Mouse (Mus musculus): ENCODE measurements around the gene Agrn. TPM values are rescaled to one million over a fixed set of nuclear protein-coding genes. Genes with fewer than 3 reads are reported as not detected.

The Agrn gene
- total RNA-seq, 2 experiments from 2014 or later, result 1.1 to 2.1 TPM

DNA sequence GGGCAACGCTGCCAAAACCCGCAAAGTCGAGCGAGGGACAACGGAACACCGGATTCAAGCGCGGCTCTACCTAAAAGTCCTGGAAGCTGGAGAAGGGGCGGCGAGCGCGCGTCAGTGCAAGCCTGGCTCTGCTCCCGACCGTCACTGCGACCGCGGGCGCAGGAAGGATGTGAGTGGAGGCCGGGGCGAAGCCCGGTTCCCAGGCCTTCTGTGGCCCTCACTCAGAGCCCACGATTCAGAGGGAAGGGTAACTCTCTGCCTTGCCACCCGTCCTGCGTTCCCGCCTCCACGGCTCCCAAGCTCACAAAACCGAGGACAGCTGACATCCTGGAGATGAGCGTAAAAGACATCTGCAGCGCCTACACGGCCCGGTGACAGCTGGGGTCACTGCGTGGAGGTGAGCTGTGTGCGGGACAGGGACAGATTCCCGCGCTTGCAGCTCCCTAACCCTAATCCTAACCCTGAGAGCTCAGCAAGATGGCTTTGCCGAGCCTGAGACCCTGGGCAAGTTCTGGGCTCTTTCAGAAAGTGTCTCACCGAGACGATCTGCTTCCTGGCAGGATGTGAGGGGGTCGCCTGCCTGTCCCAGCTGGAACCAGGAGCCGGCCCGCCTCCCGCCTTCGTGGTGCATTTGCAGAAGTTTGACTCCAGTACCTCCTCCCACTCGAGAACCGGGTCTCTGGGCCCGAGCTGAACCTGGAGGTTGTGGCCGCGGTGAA lies 6.3 kb upstream of the Agrn start:
- peak; percentile 50 for ATAC-seq (replicated peaks; ENCODE audit: poor library complexity, severe bottlenecking)

- ATAC-seq (replicated peaks; ENCODE audit: poor library complexity, severe bottlenecking), result peak; percentile 75
Observed at GRCm38 (mm10) chr4:156203001-156203412, 5.7 kb upstream of the Agrn start, which contains the start of gene AW011738. AW011738 (plus strand) TSS chr4:156203304.

GRCm38 (mm10) chr4:156202462-156202893 lies 5.2 kb upstream of the Agrn start:
- no peak for ATAC-seq (replicated peaks; ENCODE audit: poor library complexity, severe bottlenecking)

GRCm38 (mm10) chr4:156200623-156201475 lies 3.6 kb upstream of the Agrn start, which contains the start of gene Isg15:
Isg15 (minus strand) TSS chr4:156200818.
- 0 out of 2 replicates have a peak, but pooled peaks have one; percentile 9 for ATAC-seq (replicated peaks; ENCODE audit: poor library complexity, severe bottlenecking)

- peak; percentile 86 for ATAC-seq (replicated peaks; ENCODE audit: poor library complexity, severe bottlenecking)
Observed at GRCm38 (mm10) chr4:156197829-156198205, 529 bp upstream of the Agrn start.

DNA sequence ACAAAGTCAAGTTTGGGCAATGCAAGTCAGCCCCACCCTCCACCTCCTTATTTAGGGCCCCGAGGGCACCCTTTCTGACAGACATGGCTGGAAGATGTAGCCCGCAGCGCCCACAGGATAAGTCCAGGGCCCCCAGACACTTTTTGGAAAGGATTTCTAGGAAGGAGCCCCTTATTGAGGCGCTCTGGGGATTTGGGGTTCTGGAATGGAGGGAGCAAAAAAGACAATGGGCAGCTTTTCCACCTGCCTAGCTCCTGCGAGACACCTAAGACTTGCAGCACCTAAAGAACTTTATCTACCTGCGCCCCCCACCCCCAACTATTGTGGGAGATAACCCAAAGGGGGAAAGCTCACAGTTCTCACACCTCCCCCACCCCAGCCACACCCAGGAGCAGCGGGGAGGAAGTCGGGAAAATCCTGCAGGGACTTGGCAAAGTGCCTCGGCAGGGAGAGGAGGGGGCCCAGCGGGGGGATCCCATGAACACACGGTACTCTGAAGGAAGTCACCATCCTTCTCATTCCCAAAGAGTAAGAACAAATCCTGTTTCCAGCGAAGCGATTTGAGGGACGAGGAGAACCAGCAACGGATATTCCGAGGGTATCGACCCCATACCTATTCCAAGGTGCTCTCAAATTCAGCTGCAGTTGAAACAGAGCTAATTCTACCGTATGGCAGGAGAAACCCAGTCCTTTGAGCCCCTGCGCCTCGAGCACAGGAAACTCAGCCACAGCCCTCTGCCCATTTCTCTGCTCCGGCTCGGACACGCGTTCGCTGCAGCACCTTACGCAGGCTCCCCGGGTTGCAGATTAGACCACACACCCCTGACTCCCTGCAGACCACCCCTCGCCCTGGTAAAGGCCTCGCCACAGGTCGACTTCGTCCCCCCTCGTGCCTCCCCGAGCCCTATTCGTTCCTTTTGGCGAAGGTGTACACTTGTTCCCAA lies 1.1 kb downstream of the Agrn start:
- no peak for ATAC-seq (replicated peaks; ENCODE audit: poor library complexity, severe bottlenecking)

- no peak for ATAC-seq (replicated peaks; ENCODE audit: poor library complexity, severe bottlenecking)
Observed at GRCm38 (mm10) chr4:156194346-156194745, 2.9 kb downstream of the Agrn start.

DNA sequence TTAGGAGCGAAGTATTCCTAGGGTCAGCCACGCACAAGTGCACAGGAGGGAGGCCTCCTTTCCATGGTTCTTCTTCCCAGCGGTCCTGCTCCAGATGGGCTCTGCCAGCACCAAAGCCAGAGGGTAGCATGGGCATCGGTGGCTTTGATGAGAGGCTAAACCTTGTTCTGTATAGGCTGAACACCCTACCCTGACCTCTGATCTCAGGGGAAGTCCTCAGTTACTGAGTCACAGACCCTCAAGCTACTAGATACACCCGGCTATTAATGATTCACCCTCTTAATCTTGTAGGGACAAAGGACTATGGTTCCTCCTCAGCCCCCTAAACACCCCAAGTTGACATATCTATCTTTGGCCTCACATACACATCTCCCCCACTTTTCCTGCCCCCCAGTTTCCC lies 3.4 kb downstream of the Agrn start:
- ATAC-seq (replicated peaks; ENCODE audit: poor library complexity, severe bottlenecking), result no peak

GRCm38 (mm10) chr4:156193200-156193590 lies 4.1 kb downstream of the Agrn start:
- no peak for ATAC-seq (replicated peaks; ENCODE audit: poor library complexity, severe bottlenecking)

- no peak for ATAC-seq (replicated peaks; ENCODE audit: poor library complexity, severe bottlenecking)
Observed at GRCm38 (mm10) chr4:156192421-156193199, 4.7 kb downstream of the Agrn start.

DNA sequence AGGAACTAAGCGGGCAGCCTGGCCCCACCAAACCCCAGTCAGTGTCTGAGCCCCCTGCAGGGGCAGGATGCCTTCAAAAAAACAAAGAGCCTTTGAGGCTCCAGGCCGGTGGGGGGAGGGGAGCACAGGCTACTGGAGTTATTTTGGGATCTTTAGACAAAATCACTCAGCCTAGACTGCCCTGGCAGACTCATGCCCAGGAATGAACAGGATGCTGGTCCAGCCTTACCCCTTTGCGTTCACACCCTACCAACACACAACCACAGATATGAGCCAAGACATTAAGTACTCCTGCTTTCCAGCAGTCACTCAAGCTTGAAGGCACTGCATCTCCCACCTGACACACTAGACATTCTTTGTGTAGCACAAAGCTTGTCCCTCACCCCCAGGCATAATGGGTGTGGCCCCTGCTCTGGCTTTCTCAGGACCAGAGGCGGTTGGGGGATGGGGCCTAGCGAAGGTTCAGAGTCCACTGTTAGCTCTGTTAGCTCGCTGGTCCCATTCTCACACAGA lies 8.4 kb downstream of the Agrn start:
- peak; percentile 7 for ATAC-seq (replicated peaks; ENCODE audit: poor library complexity, severe bottlenecking)

- ATAC-seq (replicated peaks; ENCODE audit: poor library complexity, severe bottlenecking), result peak; percentile 81
Observed at GRCm38 (mm10) chr4:156188162-156188810, 9.0 kb downstream of the Agrn start.

GRCm38 (mm10) chr4:156185950-156186850 lies 11.1 kb downstream of the Agrn start:
- ATAC-seq (replicated peaks; ENCODE audit: poor library complexity, severe bottlenecking), result no peak

DNA sequence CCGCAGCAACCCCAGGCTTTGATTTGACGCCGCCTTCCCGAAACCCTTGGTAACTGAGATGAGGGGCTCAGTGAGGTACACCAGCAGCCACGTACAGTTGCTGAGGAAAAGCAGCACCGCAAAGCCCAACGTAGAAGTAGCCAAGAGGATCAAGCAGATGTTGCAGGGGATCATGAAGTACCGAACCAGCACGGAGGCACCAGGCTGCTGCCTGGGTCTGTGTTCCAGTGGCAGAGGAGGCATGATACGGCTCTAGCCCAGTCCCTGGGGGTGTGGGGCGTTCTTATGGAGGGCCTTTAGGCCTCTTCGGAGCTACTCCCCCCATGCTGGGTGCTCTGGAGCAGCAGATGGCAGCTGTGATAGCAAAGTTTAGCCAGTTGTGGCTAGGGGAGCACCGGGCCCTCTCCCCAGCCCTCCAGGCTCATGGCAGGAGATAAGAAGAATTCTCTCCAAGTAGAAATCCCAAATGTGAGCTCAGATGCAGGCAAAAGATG lies 11.8 kb downstream of the Agrn start:
- ATAC-seq (replicated peaks; ENCODE audit: poor library complexity, severe bottlenecking), result no peak

DNA sequence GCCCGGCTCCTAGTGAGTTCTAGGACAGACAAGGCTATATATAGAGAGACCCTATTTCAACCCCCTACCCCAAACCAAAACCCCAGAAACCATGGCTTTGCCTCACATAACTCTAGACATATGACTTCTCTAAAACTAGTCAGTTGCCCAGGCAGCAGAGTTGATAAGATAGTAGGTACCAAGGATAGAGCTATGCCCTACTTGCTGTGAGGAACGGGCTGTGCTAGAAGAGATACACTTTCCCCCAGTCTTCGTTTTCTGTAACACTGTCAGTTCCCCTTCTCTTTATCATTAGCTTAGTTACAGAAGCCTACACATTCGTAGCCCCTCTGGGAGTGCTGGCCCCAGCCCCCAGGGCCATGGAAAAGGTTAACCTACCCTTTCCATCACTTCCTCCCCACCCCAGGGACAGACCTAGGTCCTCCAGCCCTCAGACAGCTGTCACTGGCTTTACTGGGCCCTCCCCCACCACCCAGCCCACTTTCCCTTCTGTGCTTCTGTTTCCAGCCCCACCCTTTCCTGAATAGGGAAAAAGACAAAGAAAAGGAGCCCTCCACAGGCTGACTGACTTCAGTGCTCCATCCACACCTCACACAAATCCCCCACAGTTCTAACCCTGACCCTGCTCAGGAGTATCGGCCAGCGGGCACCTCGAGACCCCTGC lies 12.9 kb downstream of the Agrn start:
- no peak for ATAC-seq (replicated peaks; ENCODE audit: poor library complexity, severe bottlenecking)

DNA sequence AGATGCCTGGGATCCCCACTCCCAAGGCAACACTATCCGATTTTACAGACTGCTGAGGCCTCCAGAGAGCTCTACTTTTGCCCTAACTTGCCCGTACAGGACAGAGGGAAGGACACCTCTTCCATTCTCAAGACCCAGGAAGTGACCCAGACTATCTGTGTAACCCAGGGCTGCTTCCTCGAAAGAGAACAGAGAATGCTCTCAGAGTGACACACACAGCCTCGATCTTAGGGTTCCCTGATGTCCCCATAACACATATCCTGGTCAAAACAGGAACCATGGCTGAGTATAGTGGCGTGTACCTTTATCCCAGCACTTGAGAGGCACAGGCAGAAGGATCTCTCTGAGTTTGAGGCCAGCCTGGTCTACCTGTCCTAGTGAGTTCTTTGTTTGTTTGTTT lies 13.5 kb downstream of the Agrn start:
- ATAC-seq (replicated peaks; ENCODE audit: poor library complexity, severe bottlenecking), result peak; percentile 54

DNA sequence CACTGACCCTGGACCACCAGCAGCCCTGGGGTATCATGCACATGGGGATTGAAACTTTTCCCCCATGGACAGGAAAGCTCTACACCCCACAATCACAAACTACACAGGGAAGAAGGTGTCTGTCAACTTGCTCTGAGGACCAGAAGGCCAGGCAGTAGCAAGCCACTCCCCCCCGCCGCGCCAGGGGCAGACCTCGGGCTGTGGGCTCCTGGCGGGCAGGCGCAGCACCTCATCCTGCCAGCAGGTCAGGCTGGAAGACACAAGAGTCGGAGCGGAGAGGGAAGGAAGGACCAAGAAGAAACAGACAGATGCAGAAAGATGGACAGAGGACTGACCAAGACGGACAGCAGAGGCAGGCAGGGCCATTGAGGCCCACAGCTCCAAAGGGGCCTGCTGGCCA lies 19.7 kb downstream of the Agrn start:
- ATAC-seq (replicated peaks; ENCODE audit: poor library complexity, severe bottlenecking), result no peak
